Mouse (Mus musculus) adrenal gland (tissue): ENCODE data around the gene Gas1.

ENCODE experiments used
- intact Hi-C: fragments of 180-260 bp; cut with DNase I; formaldehyde crosslinking; loops from one replicate; pipeline ENCODE4 v1.15.1; 2025
- long read RNA-seq, 2 experiments: library from polyadenylated mRNA; unstranded; transcript quantifications; one replicate each; pipeline ENCODE4 v2.0.0; 2020; ENCODE audit warnings: borderline replicate concordance in 1 of 2; ENCODE audit not compliant: insufficient replicate concordance in 1 of 2

The Gas1 gene
- long read RNA-seq, experiment 1, transcript Gas1-202 (1 exons, 1,155 nt), result major isoform, 16 of 19 reads
- long read RNA-seq, experiment 1, partial matches to known transcripts, result 0 of 19 reads
- long read RNA-seq, experiment 1, other reads (novel, unspliced or antisense), result 1 of 19 reads
- long read RNA-seq, experiment 2, transcript Gas1-202 (1 exons, 1,155 nt), result major isoform, 11 of 14 reads
- long read RNA-seq, experiment 2, partial matches to known transcripts, result 0 of 14 reads
- long read RNA-seq, experiment 2, other reads (novel, unspliced or antisense), result 1 of 14 reads

- intact Hi-C loops, result loop anchor here (2.0 to 5.0 kb wide), 4 partner anchors 120 to 335 kb away; no protein-coding TSS in a partner anchor
Measured at GRCm38 (mm10) chr13:60177106-60177796, at the start of gene Gas1. Gene Gas1 (minus strand): TSS chr13:60177365.

- intact Hi-C loops, result no loop called here
Measured at GRCm38 (mm10) chr13:60226251-60226836, 49.2 kb upstream of the Gas1 start.

- intact Hi-C loops, result no loop called here
Measured at GRCm38 (mm10) chr13:60225736-60226135, 48.6 kb upstream of the Gas1 start.

GRCm38 (mm10) chr13:60225276-60225675 lies 48.1 kb upstream of the Gas1 start:
- intact Hi-C loops, result no loop called here

- intact Hi-C loops, result no loop called here
Measured at GRCm38 (mm10) chr13:60223797-60224196, 46.6 kb upstream of the Gas1 start.

- intact Hi-C loops, result no loop called here
Measured at GRCm38 (mm10) chr13:60222336-60222735, 45.2 kb upstream of the Gas1 start.

- intact Hi-C loops, result no loop called here
Measured at GRCm38 (mm10) chr13:60213896-60214295, 36.7 kb upstream of the Gas1 start.

GRCm38 (mm10) chr13:60207135-60207601 lies 30.0 kb upstream of the Gas1 start:
- intact Hi-C loops, result no loop called here

GRCm38 (mm10) chr13:60204746-60205145 lies 27.6 kb upstream of the Gas1 start:
- intact Hi-C loops, result no loop called here

GRCm38 (mm10) chr13:60193273-60193672 lies 16.1 kb upstream of the Gas1 start:
- intact Hi-C loops, result no loop called here

GRCm38 (mm10) chr13:60189923-60190322 lies 12.8 kb upstream of the Gas1 start:
- intact Hi-C loops, result no loop called here

- intact Hi-C loops, result no loop called here
Measured at GRCm38 (mm10) chr13:60188952-60189351, 11.8 kb upstream of the Gas1 start.

GRCm38 (mm10) chr13:60187276-60187675 lies 10.1 kb upstream of the Gas1 start:
- intact Hi-C loops, result no loop called here

GRCm38 (mm10) chr13:60182346-60182745 lies 5.2 kb upstream of the Gas1 start:
- intact Hi-C loops, result no loop called here

- intact Hi-C loops, result loop anchor here (2.0 to 5.0 kb wide), 3 partner anchors 118 to 337 kb away; no protein-coding TSS in a partner anchor
Measured at GRCm38 (mm10) chr13:60179641-60180040, 2.5 kb upstream of the Gas1 start.

GRCm38 (mm10) chr13:60178416-60178815 lies 1.3 kb upstream of the Gas1 start:
- intact Hi-C loops, result loop anchor here (2.0 to 5.0 kb wide), 3 partner anchors 119 to 336 kb away; no protein-coding TSS in a partner anchor

GRCm38 (mm10) chr13:60177797-60178110 lies 589 bp upstream of the Gas1 start:
- intact Hi-C loops, result loop anchor here (2.0 to 5.0 kb wide), 5 partner anchors 120 to 335 kb away; no protein-coding TSS in a partner anchor

GRCm38 (mm10) chr13:60176776-60177105 lies 424 bp downstream of the Gas1 start:
- intact Hi-C loops, result loop anchor here (2.0 to 5.0 kb wide), 4 partner anchors 121 to 334 kb away; no protein-coding TSS in a partner anchor

GRCm38 (mm10) chr13:60176136-60176775 lies 909 bp downstream of the Gas1 start:
- intact Hi-C loops, result loop anchor here (2.0 to 5.0 kb wide), 4 partner anchors 121 to 334 kb away; no protein-coding TSS in a partner anchor

- intact Hi-C loops, result loop anchor here (2.0 to 5.0 kb wide), 4 partner anchors 122 to 333 kb away; no protein-coding TSS in a partner anchor
Measured at GRCm38 (mm10) chr13:60175490-60176135, 1.6 kb downstream of the Gas1 start.

- intact Hi-C loops, result loop anchor here (5.0 kb wide), 2 partner anchors 122 to 333 kb away; no protein-coding TSS in a partner anchor
Measured at GRCm38 (mm10) chr13:60174953-60175352, 2.2 kb downstream of the Gas1 start.
